Mouse (Mus musculus) spleen, embryonic (tissue): Measurements from ENCODE around the gene Vmn2r110.

ENCODE experiments used
- CTCF ChIA-PET: fragments of 350-600 bp; sonication (Branson Sonifier 250); formaldehyde crosslinking; loops from one replicate; lab custom pipeline; 2022; lab: Charles Lee

Vmn2r110 gene

DNA sequence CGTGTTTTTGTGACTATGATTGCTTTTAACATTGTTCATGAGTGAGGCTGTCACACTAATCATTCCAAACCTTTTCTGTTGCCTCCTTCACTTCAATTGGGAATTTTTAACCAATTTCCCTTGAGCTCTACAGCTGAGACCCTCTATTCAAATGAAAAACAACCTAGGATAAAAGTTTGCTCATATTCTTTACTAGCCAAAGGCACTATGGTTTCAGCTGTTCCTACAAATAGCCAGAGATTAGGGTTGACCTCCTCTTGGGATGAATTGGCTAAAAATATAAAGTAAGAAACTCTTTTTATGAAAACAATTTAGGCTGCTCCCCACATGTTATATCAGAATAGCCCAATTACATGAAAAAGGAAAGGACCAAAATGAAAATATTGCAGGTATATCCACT lies at the start of gene Vmn2r110:
Gene Vmn2r110, minus strand, starts transcription at position 101 of the 400 bp plus-strand sequence.
- CTCF ChIA-PET, result no interaction called here

DNA sequence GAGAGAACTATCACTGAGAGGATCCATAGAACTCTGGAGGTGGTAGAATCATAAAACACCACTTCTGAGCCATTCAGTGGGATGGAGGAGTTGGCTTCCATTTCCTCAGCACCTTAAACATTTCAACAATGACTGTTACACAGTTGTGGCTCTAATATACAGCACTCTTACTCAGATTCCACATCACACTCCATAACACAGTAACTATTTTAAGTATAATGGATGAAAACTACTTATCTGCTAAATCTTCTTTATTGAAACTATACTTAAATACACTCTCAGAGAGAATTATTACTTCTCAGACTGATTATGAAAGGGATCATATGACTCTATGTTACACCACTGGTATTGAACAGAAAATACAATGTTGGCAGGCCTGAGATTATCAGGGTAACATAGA lies 28.6 kb upstream of the Vmn2r110 start, which contains the start of gene Fpr-rs3:
Gene Fpr-rs3, minus strand, starts transcription at position 101 of the 400 bp plus-strand sequence.
- CTCF ChIA-PET, result no interaction called here

DNA sequence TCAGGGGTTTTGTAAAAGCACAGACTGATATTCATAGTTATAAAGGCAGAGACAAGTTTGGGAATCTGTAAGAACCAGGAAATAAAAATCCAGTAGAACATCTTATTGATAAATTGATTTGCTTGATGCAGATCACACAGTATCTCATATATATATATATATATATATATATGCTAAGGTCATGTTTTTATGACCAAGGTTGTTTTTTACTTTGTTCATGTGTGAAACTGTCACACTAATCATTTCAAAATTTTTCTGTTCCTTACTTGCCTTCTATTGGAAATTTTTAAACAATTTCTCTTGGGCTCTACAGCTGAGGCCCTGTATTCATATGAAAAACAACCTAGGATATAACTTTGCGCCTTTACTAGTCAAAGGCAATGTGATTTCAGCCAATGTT lies 31.6 kb downstream of the Vmn2r110 start, which contains the start of gene Vmn2r109:
Gene Vmn2r109, minus strand, starts transcription at position 101 of the 400 bp plus-strand sequence.
- CTCF ChIA-PET, result no interaction called here
